Comparison of ENCODE assay signal across 17 mouse cellular contexts in genomic region chr10:115048565-115048964, GRCm38 (mm10).
"Had no signal": no experiment of that assay in that cellular context is flagged by ENCODE, and none has a peak within 500 bp of the region (broad histone marks: within the 10 kb centered on the region; RNA-seq: fewer than 3 reads in every experiment).

No protein-coding gene starts in this region.

- H3K27ac ChIP-seq: limb, embryonic 15.5 days; liver, embryonic 13.5 days; liver, embryonic 15.5 days; midbrain, embryonic 12.5 days; neural tube, embryonic 13.5 days; neural tube, embryonic 15.5 days; stomach, embryonic 15.5 days; stomach, postnatal 0 days had no signal

- H3K9ac ChIP-seq: limb, embryonic 15.5 days; liver, embryonic 13.5 days; liver, embryonic 15.5 days; lung, embryonic 14.5 days; midbrain, embryonic 12.5 days; neural tube, embryonic 13.5 days; neural tube, embryonic 15.5 days; stomach, embryonic 15.5 days had no signal

- H3K9me3 ChIP-seq: limb, embryonic 15.5 days; midbrain, embryonic 12.5 days; neural tube, embryonic 13.5 days; neural tube, embryonic 15.5 days; stomach, embryonic 15.5 days had no signal

- H3K4me3 ChIP-seq: limb, embryonic 15.5 days; liver, embryonic 13.5 days; liver, embryonic 15.5 days; midbrain, embryonic 12.5 days; myocyte; neural tube, embryonic 13.5 days; neural tube, embryonic 15.5 days; stomach, embryonic 15.5 days had no signal

- H3K36me3 ChIP-seq: limb, embryonic 15.5 days; liver, embryonic 13.5 days; liver, embryonic 15.5 days; midbrain, embryonic 12.5 days; neural tube, embryonic 13.5 days; neural tube, embryonic 15.5 days; stomach, embryonic 15.5 days had no signal

- H3K4me2 ChIP-seq: limb, embryonic 15.5 days; liver, embryonic 13.5 days; liver, embryonic 15.5 days; lung, embryonic 14.5 days; midbrain, embryonic 12.5 days; neural tube, embryonic 13.5 days; neural tube, embryonic 15.5 days; stomach, embryonic 15.5 days had no signal

- DNase-seq: liver, embryonic 13.5 days; lung, adult 18-20 months; lung, embryonic 14.5 days; lung, postnatal 10 days; lung, postnatal 4 days; right cerebral cortex, postnatal 14 days; thymus, adult 2 months; thymus, postnatal 25 days; thymus, postnatal 4 days had no signal

- H3K4me1 ChIP-seq: limb, embryonic 15.5 days; liver, embryonic 13.5 days; liver, embryonic 15.5 days; midbrain, embryonic 12.5 days; neural tube, embryonic 13.5 days; neural tube, embryonic 15.5 days; stomach, embryonic 15.5 days had no signal

- H3K27me3 ChIP-seq: limb, embryonic 15.5 days; liver, embryonic 13.5 days; liver, embryonic 15.5 days; midbrain, embryonic 12.5 days; neural tube, embryonic 13.5 days; neural tube, embryonic 15.5 days; stomach, embryonic 15.5 days had no signal
